ENCODE assay signal across 16 mouse cellular contexts in genomic region chr5:120097042-120097441, GRCm38 (mm10). TPM values are rescaled to one million over a fixed set of nuclear protein-coding genes. Genes with fewer than 3 reads are reported as not detected.
A peak's percentile ranks its signal among the peaks of the same experiment; 100 is the strongest.
DNase-seq lines count a peak whose midpoint lies in the region; ATAC-seq and TF ChIP-seq lines count a peak whose summit lies in the region.
"Had no signal": no experiment of that assay in that cellular context is flagged by ENCODE, and none has a peak within 500 bp of the region (broad histone marks: within the 10 kb centered on the region; RNA-seq: fewer than 3 reads in every experiment).

No protein-coding gene starts in this region.

- H3K4me3 ChIP-seq in CH12.LX (replicated peaks in 1 of 3; ENCODE audit: low read depth in 2 of 3, low read length in 2 of 3, poor library complexity in 1 of 3), result no peak overlapping the region
- no peak overlapping the region for H3K4me3 ChIP-seq in limb, embryonic 14.5 days (replicated peaks; ENCODE audit: low read length)
- no peak overlapping the region for H3K4me3 ChIP-seq in hindbrain, postnatal 0 days (ENCODE audit: low read length)
- H3K4me3 ChIP-seq in neural tube, embryonic 15.5 days (replicated peaks), result no peak overlapping the region
- H3K4me3 ChIP-seq: heart, adult 2 months; hindbrain, embryonic 15.5 days; liver, embryonic 12.5 days; midbrain, embryonic 12.5 days had no signal

- H3K4me1 ChIP-seq in CH12.LX (ENCODE audit: control insufficient read depth in 1 of 2, insufficient read depth in 2 of 2), result 0 out of 4 replicates have a peak, but pooled peaks cover 2 to 7% of the 10 kb centered on the region in 2 experiments
- peaks cover 2% of the 10 kb centered on the region; the same call in 1 of the 2 replicates for H3K4me1 ChIP-seq in limb, embryonic 14.5 days (ENCODE audit: control insufficient read depth, insufficient read depth, low read length)
- no peaks in the 10 kb centered on the region for H3K4me1 ChIP-seq in hindbrain, postnatal 0 days (ENCODE audit: insufficient read depth, low read length)
- H3K4me1 ChIP-seq in neural tube, embryonic 15.5 days, result no peaks in the 10 kb centered on the region
- H3K4me1 ChIP-seq: hindbrain, embryonic 15.5 days; liver, embryonic 12.5 days; midbrain, embryonic 12.5 days had no signal

- H3K9ac ChIP-seq in CH12.LX (ENCODE audit: insufficient read depth, low read depth), result no peak overlapping the region
- H3K9ac ChIP-seq in limb, embryonic 14.5 days (ENCODE audit: low read depth, low read length, severe bottlenecking), result no peak overlapping the region
- no peak overlapping the region for H3K9ac ChIP-seq in hindbrain, postnatal 0 days (replicated peaks; ENCODE audit: low read length)
- H3K9ac ChIP-seq in neural tube, embryonic 15.5 days (replicated peaks), result no peak overlapping the region
- H3K9ac ChIP-seq: hindbrain, embryonic 15.5 days; liver, embryonic 12.5 days; midbrain, embryonic 12.5 days had no signal

- H3K9me3 ChIP-seq in CH12.LX (replicated peaks; ENCODE audit: low read length), result peaks cover 6% of the 10 kb centered on the region
- no peaks in the 10 kb centered on the region for H3K9me3 ChIP-seq in limb, embryonic 14.5 days (ENCODE audit: control insufficient read depth, low read length)
- H3K9me3 ChIP-seq in hindbrain, postnatal 0 days (ENCODE audit: low read length), result no peaks in the 10 kb centered on the region
- no peaks in the 10 kb centered on the region for H3K9me3 ChIP-seq in neural tube, embryonic 15.5 days (replicated peaks)
- H3K9me3 ChIP-seq: hindbrain, embryonic 15.5 days; liver, embryonic 12.5 days; midbrain, embryonic 12.5 days had no signal

- TF ChIP-seq EP300 in CH12.LX (IDR thresholded peaks at IDR 0.05; ENCODE audit: low read length), result no peak

- H3K79me2 ChIP-seq in CH12.LX (replicated peaks; ENCODE audit: control insufficient read depth, extremely low read depth, insufficient read depth, poor library complexity, severe bottlenecking), result no peaks in the 10 kb centered on the region

- no peak for TF ChIP-seq RAD21 in CH12.LX (IDR thresholded peaks at IDR 0.05; ENCODE audit: low read depth, low read length)

- no peaks in the 10 kb centered on the region for H3K36me3 ChIP-seq in CH12.LX (replicated peaks in 1 of 2; ENCODE audit: control insufficient read depth in 1 of 2, insufficient read depth in 1 of 2, low read length in 1 of 2)
- no peaks in the 10 kb centered on the region for H3K36me3 ChIP-seq in limb, embryonic 14.5 days (ENCODE audit: control insufficient read depth, insufficient read depth, low read length)
- H3K36me3 ChIP-seq in hindbrain, postnatal 0 days (ENCODE audit: insufficient read depth, low read length), result no peaks in the 10 kb centered on the region
- no peaks in the 10 kb centered on the region for H3K36me3 ChIP-seq in neural tube, embryonic 15.5 days
- H3K36me3 ChIP-seq: hindbrain, embryonic 15.5 days; liver, embryonic 12.5 days; midbrain, embryonic 12.5 days had no signal

- no peak for TF ChIP-seq CTCF in CH12.LX (conservative IDR thresholded peaks at IDR 0.05 in 1 of 2, IDR thresholded peaks at IDR 0.05 in 1 of 2; ENCODE audit: low read depth in 2 of 2, low read length in 2 of 2)
- no peak for TF ChIP-seq CTCF in hindbrain, postnatal 0 days (IDR thresholded peaks at IDR 0.05; ENCODE audit: low read depth)

- H3K27me3 ChIP-seq in CH12.LX (replicated peaks), result peaks cover 24% of the 10 kb centered on the region
- H3K27me3 ChIP-seq in limb, embryonic 14.5 days (ENCODE audit: control insufficient read depth, insufficient read depth, low read length), result no peaks in the 10 kb centered on the region
- no peaks in the 10 kb centered on the region for H3K27me3 ChIP-seq in hindbrain, postnatal 0 days (ENCODE audit: insufficient read depth, low read length)
- H3K27me3 ChIP-seq in neural tube, embryonic 15.5 days (replicated peaks), result peaks cover 13% of the 10 kb centered on the region
- H3K27me3 ChIP-seq: hindbrain, embryonic 15.5 days had no signal

- no peak for TF ChIP-seq POLR2A in CH12.LX (IDR thresholded peaks at IDR 0.05; ENCODE audit: low read depth, low read length)
- no peak for TF ChIP-seq POLR2A in limb, embryonic 14.5 days (IDR thresholded peaks at IDR 0.05; ENCODE audit: borderline replicate concordance, extremely low read depth, insufficient read depth, insufficient read length)

- intact Hi-C loops in heart, postnatal 25 days (cut with DNase I), result no loop called here

- in situ Hi-C loops in CH12.LX (cut with MboI; ENCODE audit: low pct_ligation_motif_present, low pct_unique_long_range_greater_than_20kb, low sequenced_read_pairs), result loop anchor here (10.0 to 25.0 kb wide), 3 partner anchors 310 to 1312 kb away; no protein-coding TSS in a partner anchor

- H3K27ac ChIP-seq in CH12.LX (ENCODE audit: insufficient read depth, low read depth), result no peak overlapping the region
- no peak overlapping the region for H3K27ac ChIP-seq in limb, embryonic 14.5 days (replicated peaks; ENCODE audit: low read depth, low read length)
- no peak overlapping the region for H3K27ac ChIP-seq in hindbrain, postnatal 0 days
- H3K27ac ChIP-seq in neural tube, embryonic 15.5 days (replicated peaks), result no peak overlapping the region
- H3K27ac ChIP-seq: heart, adult 2 months; hindbrain, embryonic 15.5 days; liver, embryonic 12.5 days; midbrain, embryonic 12.5 days had no signal

- dilution Hi-C loops in CH12.LX (cut with MboI; ENCODE audit: extremely low pct_ligation_motif_present, extremely low pct_unique_long_range_greater_than_20kb, low sequenced_read_pairs), result no loop called here

- H3K4me2 ChIP-seq in CH12.LX (ENCODE audit: insufficient read depth, low read depth, poor library complexity, severe bottlenecking), result no peak overlapping the region
- H3K4me2 ChIP-seq in limb, embryonic 14.5 days (replicated peaks; ENCODE audit: low read depth, low read length, severe bottlenecking), result no peak overlapping the region
- H3K4me2 ChIP-seq in hindbrain, postnatal 0 days (ENCODE audit: low read depth, low read length), result no peak overlapping the region
- H3K4me2 ChIP-seq in neural tube, embryonic 15.5 days, result no peak overlapping the region
- H3K4me2 ChIP-seq: hindbrain, embryonic 15.5 days; liver, embryonic 12.5 days; midbrain, embryonic 12.5 days had no signal

- WGBS in limb, embryonic 14.5 days, result 21% methylated on average over 9 of the region's 9 CpGs
- 72% methylated on average over 9 of the region's 9 CpGs for WGBS in hindbrain, postnatal 0 days
- 77% methylated on average over 9 of the region's 9 CpGs for WGBS in neural tube, embryonic 15.5 days

- ATAC-seq in limb, embryonic 14.5 days (ENCODE audit: low FRiP score, low read depth), result no peak
- no peak for ATAC-seq in hindbrain, postnatal 0 days
- no peak for ATAC-seq in neural tube, embryonic 15.5 days (ENCODE audit: low FRiP score)
- ATAC-seq: intestine, embryonic 16.5 days; liver, embryonic 12.5 days had no signal

- no peak for DNase-seq in CH12.LX (ENCODE audit: extremely low read depth)
- DNase-seq in embryo, embryonic 11.5 days (ENCODE audit: low read depth, low spot score), result peak; percentile 27
- peak; percentile 40 for DNase-seq in limb, embryonic 14.5 days (ENCODE audit: low spot score)
- DNase-seq in lung, postnatal 25 days (ENCODE audit: low spot score), result peak; percentile 41
- DNase-seq in hindbrain, postnatal 0 days (ENCODE audit: low spot score), result no peak
- DNase-seq in heart, postnatal 25 days (ENCODE audit: low spot score), result no peak
- DNase-seq: cerebellum, adult 8-10 months; gastrocnemius, postnatal 14 days; heart, adult 2 months; heart, postnatal 4 days; thymus, postnatal 14 days had no signal

TF ChIP-seq in CH12.LX, 34 proteins besides CTCF, POLR2A, EP300 and RAD21:
- TF ChIP-seq ZKSCAN1 (IDR thresholded peaks at IDR 0.05; ENCODE audit: borderline replicate concordance, low read depth, low read length) (no peak), TCF12 (IDR thresholded peaks at IDR 0.05; ENCODE audit: low read depth, low read length) (no peak), MAX (IDR thresholded peaks at IDR 0.05; ENCODE audit: low read length) (no peak), MEF2A (IDR thresholded peaks at IDR 0.05; ENCODE audit: borderline replicate concordance, low read depth, low read length) (no peak), CHD2 (IDR thresholded peaks at IDR 0.05; ENCODE audit: low read length) (0 out of 2 replicates have a peak, but pooled peaks have one; percentile 18), NELFE (IDR thresholded peaks at IDR 0.05; ENCODE audit: low read depth, low read length) (no peak), MAFK (IDR thresholded peaks at IDR 0.05; ENCODE audit: insufficient replicate concordance, low read length) (no peak), BHLHE40 (IDR thresholded peaks at IDR 0.05; ENCODE audit: low read depth, low read length) (peak; percentile 20; the same call in 1 of the 2 replicates), USF1 (IDR thresholded peaks at IDR 0.05; ENCODE audit: low read depth, low read length) (peak; percentile 19; the same call in 1 of the 2 replicates), ZMIZ1 (IDR thresholded peaks at IDR 0.05; ENCODE audit: low read depth, low read length) (no peak)

RNA-seq across cellular contexts. Expression of gene Rbm19, which starts 19.2 kb away (rescaled TPM):
- total RNA-seq in CH12.LX (2012; rRNA removed), result 56.5 and 76.1 TPM in 2 replicates
- 30.6 and 36.2 TPM in 2 replicates for total RNA-seq in CH12.LX (2014; rRNA removed)
- 81.4 and 94.6 TPM in 2 replicates for polyA plus RNA-seq in CH12.LX (2012; ENCODE audit: insufficient read length, low read depth)
- polyA plus RNA-seq in limb, embryonic 14.5 days (2012; rRNA removed), result 11.6 and 13.9 TPM in 2 replicates
- polyA plus RNA-seq in limb, embryonic 14.5 days (2014; fragmentation: Nextera tagmentation; extraction: Ambion mirVana), result 16.7 and 19.8 TPM in 2 replicates
- 33.4 and 33.8 TPM in 2 replicates for total RNA-seq in hindbrain, postnatal 0 days (2014; rRNA removed)
- 15.5 and 17.2 TPM in 2 replicates for polyA plus RNA-seq in hindbrain, postnatal 0 days (2015; fragmentation: Nextera tagmentation; extraction: Ambion mirVana)
- total RNA-seq in heart, postnatal 25 days (2021), result 10 to 100 TPM; 17.6 to 19.5 TPM
- polyA plus RNA-seq in neural tube, embryonic 15.5 days (2015; fragmentation: Nextera tagmentation; extraction: Ambion mirVana), result 18.7 and 20.2 TPM in 2 replicates

Comparison
In these comparisons a context has a peak if more than half of its experiments do, and no peak if none do; other contexts are left out.
1. DNase-seq: peak in embryo, embryonic 11.5 days (single experiment), limb, embryonic 14.5 days (single experiment) and lung, postnatal 25 days (single experiment); none in CH12.LX (single experiment), hindbrain, postnatal 0 days (single experiment) and heart, postnatal 25 days (single experiment).